Mouse (Mus musculus) heart, embryonic 15.5 days (tissue): ENCODE data around the gene Prpf19. TPM values are rescaled to one million over a fixed set of nuclear protein-coding genes. Genes with fewer than 3 reads are reported as not detected.

Experiments
- ATAC-seq: fragments of 200-750 bp; cut with Nextera tagmentation; replicated peaks from 2 replicates; pipeline ENCODE4 v1.8.0; 2017; ENCODE audit warnings: low read depth, moderate TSS enrichment; ENCODE audit not compliant: insufficient number of reproducible peaks, insufficient read depth, low FRiP score
- H3K27ac ChIP-seq: fragments of 300-500 bp; sonication (generic); 2 replicates; pipeline ENCODE4 v1.5.1; 2015; ENCODE audit warnings: mild to moderate bottlenecking, inconsistent platforms
- H3K27me3 ChIP-seq: fragments of 300-500 bp; sonication (generic); 2 replicates; pipeline ENCODE4 v1.6.1; 2015; ENCODE audit warnings: inconsistent platforms
- H3K36me3 ChIP-seq: fragments of 300-500 bp; sonication (generic); 2 replicates; pipeline ENCODE4 v1.6.1; 2015; ENCODE audit warnings: mild to moderate bottlenecking, inconsistent platforms
- H3K4me1 ChIP-seq: fragments of 300-500 bp; sonication (generic); replicated peaks from 2 replicates; pipeline ENCODE4 v1.6.1; 2015; ENCODE audit warnings: inconsistent platforms
- H3K4me2 ChIP-seq: fragments of 300-500 bp; sonication (generic); 2 replicates; pipeline ENCODE4 v1.6.1; 2015; ENCODE audit warnings: inconsistent platforms, mild to moderate bottlenecking, moderate library complexity
- H3K4me3 ChIP-seq: fragments of 300-500 bp; sonication (generic); 2 replicates; pipeline ENCODE4 v1.5.1; 2015; ENCODE audit warnings: mild to moderate bottlenecking, inconsistent platforms
- H3K9ac ChIP-seq: fragments of 300-500 bp; sonication (generic); 2 replicates; pipeline ENCODE4 v1.6.1; 2015; ENCODE audit warnings: mild to moderate bottlenecking, inconsistent platforms
- H3K9me3 ChIP-seq: fragments of 300-500 bp; sonication (generic); replicated peaks from 2 replicates; pipeline ENCODE4 v1.6.1; 2016; ENCODE audit warnings: inconsistent platforms
- WGBS: fragments of 180-500 bp; shearing (Covaris S2); methylation state at CpG from one replicate; pipeline ENCODE4 v1.1.7; 2015; ENCODE audit warnings: mixed read lengths; 5-methylcytosine and 5-hydroxymethylcytosine counted together
- polyA plus RNA-seq: library from polyadenylated mRNA; unstranded; fragments of >200 nt; fragmentation: Nextera tagmentation; extraction: Ambion mirVana; gene quantifications from 2 replicates; pipeline ENCODE4 v1.2.1, GENCODE M21; 2015

Prpf19 gene
- polyA plus RNA-seq = 29.4 and 31.2 TPM in 2 replicates

GRCm38 (mm10) chr19:10895016-10895528, at the start of gene Prpf19:
Gene Prpf19, plus strand, starts transcription at chr19:10895231.
- peak within 1 kb of the TSS; percentile 89 for H3K27ac ChIP-seq
- H3K4me1 ChIP-seq = peaks cover 17% of the 10 kb centered on the region
- H3K9ac ChIP-seq = peak within 1 kb of the TSS; percentile 87
- peak within 1 kb of the TSS; percentile 80 for H3K4me3 ChIP-seq
- peaks cover 25% of the 10 kb centered on the region for H3K36me3 ChIP-seq
- H3K9me3 ChIP-seq = no peaks in the 10 kb centered on the region
- H3K27me3 ChIP-seq = no peaks in the 10 kb centered on the region
- WGBS = under 1% methylated on average over 43 of the region's 43 CpGs
- peak; percentile 92 for ATAC-seq
- peak within 1 kb of the TSS; percentile 79 for H3K4me2 ChIP-seq

GRCm38 (mm10) chr19:10845454-10845853, 49.6 kb upstream of the Prpf19 start:
- H3K9ac ChIP-seq = no peak overlapping the region
- H3K9me3 ChIP-seq = no peaks in the 10 kb centered on the region
- H3K27me3 ChIP-seq = no peaks in the 10 kb centered on the region
- no peak for ATAC-seq
- H3K4me3 ChIP-seq = no peak overlapping the region
- H3K36me3 ChIP-seq = no peaks in the 10 kb centered on the region
- no peak overlapping the region for H3K27ac ChIP-seq
- no peak overlapping the region for H3K4me2 ChIP-seq
- peaks cover 7% of the 10 kb centered on the region; the same call in 1 of the 2 replicates for H3K4me1 ChIP-seq
- 77% methylated on average over 3 of the region's 3 CpGs for WGBS

GRCm38 (mm10) chr19:10846150-10846549, 48.9 kb upstream of the Prpf19 start:
- no peaks in the 10 kb centered on the region for H3K9me3 ChIP-seq

GRCm38 (mm10) chr19:10847311-10848087, 47.5 kb upstream of the Prpf19 start:
- Histone ChIP-seq H3K27me3 (no peaks in the 10 kb centered on the region), H3K4me2 (no peak overlapping the region), H3K27ac (no peak overlapping the region), H3K9ac (no peak overlapping the region), H3K9me3 (no peaks in the 10 kb centered on the region), H3K4me1 (peaks cover 5% of the 10 kb centered on the region; the same call in 1 of the 2 replicates), H3K4me3 (no peak overlapping the region), H3K36me3 (no peaks in the 10 kb centered on the region)
- ATAC-seq = no peak
- WGBS = 26% methylated on average over 3 of the region's 3 CpGs

More at GRCm38 (mm10) chr19:10846150-10846549, 48.9 kb upstream of the Prpf19 start:
- Histone ChIP-seq H3K27ac (no peak overlapping the region), H3K4me1 (peaks cover 7% of the 10 kb centered on the region; the same call in 1 of the 2 replicates), H3K4me3 (no peak overlapping the region), H3K4me2 (no peak overlapping the region), H3K36me3 (no peaks in the 10 kb centered on the region), H3K27me3 (no peaks in the 10 kb centered on the region), H3K9ac (no peak overlapping the region)
- ATAC-seq = no peak
- WGBS = 76% methylated on average over 7 of the region's 7 CpGs

GRCm38 (mm10) chr19:10855422-10855821, 39.6 kb upstream of the Prpf19 start:
- Histone ChIP-seq H3K27ac (no peak overlapping the region), H3K36me3 (peaks cover 28% of the 10 kb centered on the region), H3K27me3 (no peaks in the 10 kb centered on the region), H3K9ac (no peak overlapping the region), H3K4me2 (no peak overlapping the region), H3K4me3 (no peak overlapping the region), H3K4me1 (no peaks in the 10 kb centered on the region), H3K9me3 (no peaks in the 10 kb centered on the region)
- 82% methylated on average over 3 of the region's 3 CpGs for WGBS
- ATAC-seq = no peak

- no peak overlapping the region for H3K4me2 ChIP-seq
- no peaks in the 10 kb centered on the region for H3K27me3 ChIP-seq
- ATAC-seq = no peak
- no peak overlapping the region for H3K4me3 ChIP-seq
- WGBS = 39% methylated on average over 2 of the region's 2 CpGs
- H3K9me3 ChIP-seq = no peaks in the 10 kb centered on the region
- H3K27ac ChIP-seq = no peak overlapping the region
- H3K4me1 ChIP-seq = no peaks in the 10 kb centered on the region
- H3K36me3 ChIP-seq = peaks cover 39% of the 10 kb centered on the region
- no peak overlapping the region for H3K9ac ChIP-seq
Measured at GRCm38 (mm10) chr19:10856520-10856919, 38.5 kb upstream of the Prpf19 start.

GRCm38 (mm10) chr19:10860072-10860497, 34.9 kb upstream of the Prpf19 start:
- no peaks in the 10 kb centered on the region for H3K4me1 ChIP-seq
- H3K27me3 ChIP-seq = no peaks in the 10 kb centered on the region
- 45% methylated on average over 22 of the region's 22 CpGs for WGBS
- no peaks in the 10 kb centered on the region for H3K9me3 ChIP-seq
- no peak for ATAC-seq
- no peak overlapping the region for H3K27ac ChIP-seq
- peaks cover 74% of the 10 kb centered on the region for H3K36me3 ChIP-seq
- no peak overlapping the region for H3K4me2 ChIP-seq
- H3K9ac ChIP-seq = no peak overlapping the region
- no peak overlapping the region for H3K4me3 ChIP-seq

GRCm38 (mm10) chr19:10866351-10866750, 28.7 kb upstream of the Prpf19 start:
- Histone ChIP-seq H3K36me3 (peaks cover 53% of the 10 kb centered on the region), H3K4me1 (peaks cover 19% of the 10 kb centered on the region), H3K27me3 (no peaks in the 10 kb centered on the region), H3K4me3 (no peak overlapping the region), H3K4me2 (no peak overlapping the region), H3K9me3 (no peaks in the 10 kb centered on the region), H3K27ac (no peak overlapping the region), H3K9ac (no peak overlapping the region)
- ATAC-seq = no peak
- WGBS = 93% methylated on average over 13 of the region's 13 CpGs

- WGBS = 35% methylated on average over 5 of the region's 5 CpGs
- H3K4me3 ChIP-seq = peak overlapping the region; percentile 81
- ATAC-seq = no peak
- H3K9ac ChIP-seq = peak overlapping the region; percentile 11; the same call in 1 of the 2 replicates
- H3K36me3 ChIP-seq = peaks cover 54% of the 10 kb centered on the region
- H3K4me1 ChIP-seq = peaks cover 19% of the 10 kb centered on the region
- H3K27ac ChIP-seq = no peak overlapping the region
- H3K27me3 ChIP-seq = no peaks in the 10 kb centered on the region
- H3K4me2 ChIP-seq = peak overlapping the region; percentile 79
- H3K9me3 ChIP-seq = no peaks in the 10 kb centered on the region
Measured at GRCm38 (mm10) chr19:10867946-10868622, 26.9 kb upstream of the Prpf19 start.

GRCm38 (mm10) chr19:10868623-10869141, 26.3 kb upstream of the Prpf19 start:
- no peak for ATAC-seq
- peaks cover 19% of the 10 kb centered on the region for H3K4me1 ChIP-seq
- no peaks in the 10 kb centered on the region for H3K9me3 ChIP-seq
- peaks cover 54% of the 10 kb centered on the region for H3K36me3 ChIP-seq
- peak overlapping the region; percentile 81 for H3K4me3 ChIP-seq
- WGBS = 2% methylated on average over 17 of the region's 17 CpGs
- H3K4me2 ChIP-seq = peak overlapping the region; percentile 79
- H3K27ac ChIP-seq = peak overlapping the region; percentile 76; the same call in 1 of the 2 replicates
- no peaks in the 10 kb centered on the region for H3K27me3 ChIP-seq
- H3K9ac ChIP-seq = peak overlapping the region; percentile 77

- under 1% methylated on average over 42 of the region's 43 CpGs for WGBS
- Histone ChIP-seq H3K27ac (peak overlapping the region; percentile 76), H3K4me3 (peak overlapping the region; percentile 81), H3K4me2 (peak overlapping the region; percentile 79), H3K9me3 (no peaks in the 10 kb centered on the region), H3K4me1 (peaks cover 19% of the 10 kb centered on the region), H3K36me3 (peaks cover 53% of the 10 kb centered on the region), H3K27me3 (no peaks in the 10 kb centered on the region), H3K9ac (peak overlapping the region; percentile 77)
- peak; percentile 88 for ATAC-seq
Measured at GRCm38 (mm10) chr19:10869241-10869885, 25.7 kb upstream of the Prpf19 start.
